ENCODE assay signal across 40 mouse cellular contexts in the genomic region with DNA sequence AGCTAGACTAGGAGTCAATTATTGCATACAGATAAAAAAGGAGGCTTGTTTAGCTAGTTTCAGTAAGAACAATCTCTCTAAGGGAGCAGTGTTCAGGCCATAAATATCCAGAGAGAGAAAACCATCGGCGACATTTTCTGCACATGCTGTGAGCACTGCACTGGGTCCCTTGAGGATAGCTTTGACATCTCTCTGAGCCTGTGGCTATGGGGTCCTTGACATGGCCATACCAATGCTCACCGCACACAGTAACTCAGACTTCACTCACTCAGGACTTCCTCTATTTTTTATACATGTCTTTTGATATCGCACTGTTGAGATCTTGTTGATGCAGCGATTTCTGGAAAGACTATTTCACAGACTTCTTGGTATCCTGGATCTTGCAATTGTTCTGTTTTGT. TPM values are rescaled to one million over a fixed set of nuclear protein-coding genes. Genes with fewer than 3 reads are reported as not detected.
"Had no signal": no experiment of that assay in that cellular context is flagged by ENCODE, and none has a peak within 500 bp of the region (broad histone marks: within the 10 kb centered on the region; RNA-seq: fewer than 3 reads in every experiment).

No protein-coding gene starts in this region.

- H3K4me1 ChIP-seq: heart, embryonic 15.5 days; hindbrain, embryonic 13.5 days; hindbrain, embryonic 15.5 days; kidney, embryonic 15.5 days; limb, embryonic 15.5 days had no signal

- H3K9me3 ChIP-seq: heart, embryonic 13.5 days; heart, embryonic 15.5 days; hindbrain, embryonic 13.5 days; hindbrain, embryonic 15.5 days; kidney, embryonic 15.5 days; limb, embryonic 13.5 days; limb, embryonic 15.5 days had no signal

- H3K27me3 ChIP-seq: heart, embryonic 13.5 days; heart, embryonic 15.5 days; hindbrain, embryonic 13.5 days; hindbrain, embryonic 15.5 days; kidney, embryonic 15.5 days; limb, embryonic 13.5 days; limb, embryonic 15.5 days had no signal

- H3K4me2 ChIP-seq: heart, embryonic 11.5 days; heart, embryonic 13.5 days; heart, embryonic 15.5 days; hindbrain, embryonic 13.5 days; hindbrain, embryonic 15.5 days; kidney, embryonic 15.5 days; limb, embryonic 13.5 days; limb, embryonic 15.5 days had no signal

- H3K36me3 ChIP-seq: heart, embryonic 13.5 days; heart, embryonic 15.5 days; hindbrain, embryonic 13.5 days; hindbrain, embryonic 15.5 days; kidney, embryonic 15.5 days; limb, embryonic 13.5 days; limb, embryonic 15.5 days had no signal

- DNase-seq: forebrain, postnatal 0 days; gastrocnemius, adult 2 months; gastrocnemius, postnatal 10 days; gastrocnemius, postnatal 25 days; heart, adult 18-20 months; heart, postnatal 14 days; heart, postnatal 36 days; kidney, adult 11 months; kidney, adult 2 months; kidney, adult 9 months; kidney, postnatal 14 days; kidney, postnatal 36 days; layer of hippocampus, adult 9-11 months; layer of hippocampus, postnatal 36 days; left cerebral cortex, postnatal 4 days had no signal

- H3K4me3 ChIP-seq: gastrocnemius, adult 2 months; heart, embryonic 13.5 days; heart, embryonic 15.5 days; hindbrain, embryonic 13.5 days; hindbrain, embryonic 15.5 days; kidney, embryonic 15.5 days; limb, embryonic 13.5 days; limb, embryonic 15.5 days had no signal

- H3K9ac ChIP-seq: forebrain, postnatal 0 days; heart, embryonic 13.5 days; heart, embryonic 15.5 days; hindbrain, embryonic 13.5 days; hindbrain, embryonic 15.5 days; kidney, embryonic 15.5 days; limb, embryonic 13.5 days; limb, embryonic 15.5 days had no signal

- ATAC-seq: forebrain, postnatal 0 days; hindbrain, postnatal 0 days; intestine, embryonic 16.5 days had no signal

- H3K27ac ChIP-seq: gastrocnemius, adult 2 months; heart, embryonic 13.5 days; heart, embryonic 15.5 days; hindbrain, embryonic 13.5 days; hindbrain, embryonic 15.5 days; hindbrain, postnatal 0 days; kidney, embryonic 15.5 days; kidney, postnatal 0 days; limb, embryonic 13.5 days; limb, embryonic 15.5 days had no signal

RNA-seq across cellular contexts. Expression of a gene that starts 37.9 kb away (rescaled TPM):
- total RNA-seq: forebrain, postnatal 0 days; gastrocnemius, adult 2 months; gastrocnemius, postnatal 10 days; gastrocnemius, postnatal 25 days; gastrocnemius, postnatal 4 days; heart, adult 18-20 months; heart, postnatal 14 days; heart, postnatal 36 days; hematopoietic stem cell, adult 5-6 weeks; hindbrain, postnatal 0 days; layer of hippocampus, adult 18-20 months; layer of hippocampus, adult 8-10 months; layer of hippocampus, postnatal 14 days; layer of hippocampus, postnatal 36 days; left cerebral cortex, adult 18-20 months; left cerebral cortex, adult 8-10 months; left cerebral cortex, postnatal 10 days; left cerebral cortex, postnatal 25 days; left cerebral cortex, postnatal 4 days had no signal
- polyA plus RNA-seq: forebrain, postnatal 0 days; frontal cortex, adult 2 months; heart, embryonic 11.5 days; heart, embryonic 13.5 days; heart, postnatal 0 days; hindbrain, embryonic 11.5 days; intestine, embryonic 14.5 days; intestine, embryonic 16.5 days; kidney, embryonic 15.5 days; large intestine, adult 2 months had no signal

RNA-seq across cellular contexts. Expression of a gene that starts 55.4 kb away (rescaled TPM):
- total RNA-seq: forebrain, postnatal 0 days; gastrocnemius, adult 2 months; gastrocnemius, postnatal 25 days; hindbrain, postnatal 0 days; layer of hippocampus, adult 18-20 months; layer of hippocampus, adult 8-10 months; layer of hippocampus, postnatal 14 days; layer of hippocampus, postnatal 36 days; left cerebral cortex, adult 18-20 months; left cerebral cortex, adult 8-10 months; left cerebral cortex, postnatal 10 days; left cerebral cortex, postnatal 25 days; left cerebral cortex, postnatal 4 days had no signal
- polyA plus RNA-seq: frontal cortex, adult 2 months had no signal
